Comparison of ENCODE assay signal across 8 mouse cellular contexts in the genomic region with DNA sequence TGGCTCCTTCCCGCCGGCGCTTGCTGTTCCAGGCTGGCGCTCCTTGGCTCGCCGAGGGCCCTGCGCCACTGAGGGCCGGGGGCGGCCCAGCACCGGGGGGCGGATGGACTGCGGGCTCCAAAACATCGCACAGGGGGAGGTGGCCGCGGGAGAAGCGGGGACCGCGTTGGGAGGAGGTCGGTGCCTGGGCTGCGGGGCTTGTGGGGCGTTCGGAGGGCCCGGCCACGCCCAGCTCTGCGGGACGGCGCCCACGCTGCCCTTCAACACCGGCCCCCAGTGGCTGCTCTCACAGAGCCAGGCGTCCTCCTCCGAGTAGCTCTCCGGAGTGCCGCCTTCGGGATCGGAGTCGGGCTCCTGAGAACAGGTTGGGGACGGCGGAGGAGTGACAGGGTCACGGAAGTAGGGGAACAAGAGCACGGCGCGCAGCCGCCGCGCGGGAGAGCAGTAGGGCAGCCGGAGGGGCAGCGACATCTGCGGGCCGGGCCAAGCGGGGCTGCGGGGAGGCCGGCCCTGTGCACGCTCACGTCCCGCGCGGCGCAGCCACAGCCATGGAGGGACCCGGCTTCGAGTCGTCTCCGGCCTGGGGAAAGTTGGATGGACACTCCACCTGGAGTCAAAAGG. TPM values are rescaled to one million over a fixed set of nuclear protein-coding genes. Genes with fewer than 3 reads are reported as not detected.
DNase-seq lines count a peak whose midpoint lies in the region; ATAC-seq and TF ChIP-seq lines count a peak whose summit lies in the region.

No protein-coding gene starts in this region.

- H3K4me3 ChIP-seq in testis, adult 2 months (ENCODE audit: control insufficient read depth, low read depth, low read length) = peak overlapping the region; percentile 91

- H3K4me1 ChIP-seq in testis, adult 2 months (ENCODE audit: control insufficient read depth, insufficient read depth, low read length) = peaks cover 9% of the 10 kb centered on the region

- H3K36me3 ChIP-seq in testis, adult 2 months (ENCODE audit: control insufficient read depth, insufficient read depth, low read length) = no peaks in the 10 kb centered on the region

- TF ChIP-seq CTCF in testis, adult 2 months (IDR thresholded peaks at IDR 0.05; ENCODE audit: control insufficient read depth, insufficient read depth, insufficient replicate concordance, low read depth, low read length) = 0 out of 2 replicates have a peak, but pooled peaks have one; percentile 2

- H3K27ac ChIP-seq in testis, adult 2 months (ENCODE audit: control insufficient read depth, insufficient read depth, low read depth, low read length) = peak overlapping the region; percentile 78

- peak; percentile 34 for ATAC-seq in common myeloid progenitor, adult 5-6 weeks (replicated peaks; ENCODE audit: low read depth, poor library complexity, severe bottlenecking)

- peak; percentile 35; the same call in 1 of the 2 replicates for TF ChIP-seq POLR2A in testis, adult 2 months (IDR thresholded peaks at IDR 0.05; ENCODE audit: control insufficient read depth, low read depth, low read length)

- WGBS in large intestine, adult 2 months = under 1% methylated on average over 63 of the region's 63 CpGs

- DNase-seq in testis, postnatal 14 days (ENCODE audit: low spot score) = no peak
- peak; percentile 77 for DNase-seq in gastrocnemius, postnatal 14 days
- peak; percentile 28 for DNase-seq in large intestine, adult 2 months (ENCODE audit: low read depth, low spot score)
- DNase-seq in lung, postnatal 36 days = peak; percentile 39
- DNase-seq in retina, embryonic 14.5 days (ENCODE audit: low spot score) = peak; percentile 76
- DNase-seq in urinary bladder, postnatal 14 days (ENCODE audit: low spot score) = peak; percentile 74

- no peaks in the 10 kb centered on the region for H3K27me3 ChIP-seq in testis, adult 2 months (ENCODE audit: control insufficient read depth, insufficient read depth, low read length)

- intact Hi-C loops in gastrocnemius, postnatal 14 days (cut with DNase I; ENCODE audit: low total_unique reads) = no loop called here

RNA-seq across cellular contexts. Expression of a gene that starts 0.6 kb away (rescaled TPM):
- 77.0 and 101 TPM in 2 replicates for polyA plus RNA-seq in testis, adult 2 months (2012; rRNA removed)
- total RNA-seq in common myeloid progenitor, adult 5-6 weeks (2017) = 0.09 and 1.4 TPM in 2 replicates
- 1 to 10 TPM; 1.6 to 1.9 TPM for total RNA-seq in gastrocnemius, postnatal 14 days (2021)
- 0.45 and 1.0 TPM in 2 replicates for polyA plus RNA-seq in large intestine, adult 2 months (2012; rRNA removed)

RNA-seq across cellular contexts. Expression of a gene that starts 20.4 kb away (rescaled TPM):
- polyA plus RNA-seq in testis, adult 2 months (2012; rRNA removed) = 36.6 and 42.7 TPM in 2 replicates
- 2.5 and 3.6 TPM in 2 replicates for total RNA-seq in common myeloid progenitor, adult 5-6 weeks (2017)
- total RNA-seq in gastrocnemius, postnatal 14 days (2021) = 10 to 100 TPM; 14.0 to 28.0 TPM
- 7.3 and 14.4 TPM in 2 replicates for polyA plus RNA-seq in large intestine, adult 2 months (2012; rRNA removed)
